Mouse (Mus musculus): ENCODE results near the gene Phf2. TPM values are rescaled to one million over a fixed set of nuclear protein-coding genes. Genes with fewer than 3 reads are reported as not detected.
A peak's percentile ranks its signal among the peaks of the same experiment; 100 is the strongest.

Phf2 gene
- polyA plus RNA-seq, 1 experiment from 2014 or later, result 10.2 TPM

- H3K4me2 ChIP-seq (ENCODE audit: low read length), result peak overlapping the region; percentile 67
- WGBS, result under 1% methylated on average over 36 of the region's 36 CpGs
- peak; percentile 99 for ATAC-seq
Measured at GRCm38 (mm10) chr13:48878534-48878933, 7.6 kb upstream of the Phf2 start.

GRCm38 (mm10) chr13:48877805-48878204 is 6.9 kb upstream of the Phf2 start:
- no peaks in the 10 kb centered on the region for H3K9me3 ChIP-seq (ENCODE audit: control insufficient read depth, low read length)
- no peaks in the 10 kb centered on the region for H3K27me3 ChIP-seq (replicated peaks; ENCODE audit: control insufficient read depth, insufficient read depth, low read length)
- H3K4me1 ChIP-seq (replicated peaks; ENCODE audit: control insufficient read depth, insufficient read depth, low read length), result peaks cover 6% of the 10 kb centered on the region
- H3K4me2 ChIP-seq (ENCODE audit: low read length), result peak overlapping the region; percentile 67
- peaks cover 10% of the 10 kb centered on the region for H3K36me3 ChIP-seq (ENCODE audit: control insufficient read depth, insufficient read depth)
- no peak for ATAC-seq
- H3K4me3 ChIP-seq (replicated peaks; ENCODE audit: low read length), result peak overlapping the region; percentile 43
- peak overlapping the region; percentile 66 for H3K9ac ChIP-seq (replicated peaks; ENCODE audit: low read depth, low read length)
- H3K27ac ChIP-seq (ENCODE audit: low read length), result no peak overlapping the region; the same call in 1 of the 2 replicates

More at GRCm38 (mm10) chr13:48878534-48878933, 7.6 kb upstream of the Phf2 start:
- H3K27ac ChIP-seq (ENCODE audit: low read length), result peak overlapping the region; percentile 77
- peak overlapping the region; percentile 66 for H3K9ac ChIP-seq (replicated peaks; ENCODE audit: low read depth, low read length)
- peak overlapping the region; percentile 43 for H3K4me3 ChIP-seq (replicated peaks; ENCODE audit: low read length)
- peaks cover 11% of the 10 kb centered on the region for H3K36me3 ChIP-seq (ENCODE audit: control insufficient read depth, insufficient read depth)
- H3K27me3 ChIP-seq (replicated peaks; ENCODE audit: control insufficient read depth, insufficient read depth, low read length), result no peaks in the 10 kb centered on the region
- no peaks in the 10 kb centered on the region for H3K9me3 ChIP-seq (ENCODE audit: control insufficient read depth, low read length)
- peaks cover 6% of the 10 kb centered on the region for H3K4me1 ChIP-seq (replicated peaks; ENCODE audit: control insufficient read depth, insufficient read depth, low read length)

- Histone ChIP-seq H3K27ac (ENCODE audit: low read length) (no peak overlapping the region), H3K9me3 (ENCODE audit: control insufficient read depth, low read length) (no peaks in the 10 kb centered on the region), H3K4me1 (replicated peaks; ENCODE audit: control insufficient read depth, insufficient read depth, low read length) (peaks cover 26% of the 10 kb centered on the region), H3K9ac (replicated peaks; ENCODE audit: low read depth, low read length) (no peak overlapping the region), H3K36me3 (ENCODE audit: control insufficient read depth, insufficient read depth) (no peaks in the 10 kb centered on the region), H3K27me3 (replicated peaks; ENCODE audit: control insufficient read depth, insufficient read depth, low read length) (no peaks in the 10 kb centered on the region), H3K4me2 (ENCODE audit: low read length) (no peak overlapping the region), H3K4me3 (replicated peaks; ENCODE audit: low read length) (no peak overlapping the region)
- 80% methylated on average over 5 of the region's 5 CpGs for WGBS
- no peak for ATAC-seq
Measured at GRCm38 (mm10) chr13:48872726-48873125, 1.8 kb upstream of the Phf2 start.

GRCm38 (mm10) chr13:48871887-48872606 is 1.1 kb upstream of the Phf2 start:
- H3K4me3 ChIP-seq (replicated peaks; ENCODE audit: low read length), result peak overlapping the region; percentile 63

GRCm38 (mm10) chr13:48869950-48870770 is 759 bp downstream of the Phf2 start:
- Histone ChIP-seq H3K4me2 (ENCODE audit: low read length) (peak overlapping the region; percentile 85), H3K27ac (ENCODE audit: low read length) (peak overlapping the region; percentile 78), H3K4me3 (replicated peaks; ENCODE audit: low read length) (peak overlapping the region; percentile 63), H3K4me1 (replicated peaks; ENCODE audit: control insufficient read depth, insufficient read depth, low read length) (peaks cover 33% of the 10 kb centered on the region), H3K27me3 (replicated peaks; ENCODE audit: control insufficient read depth, insufficient read depth, low read length) (no peaks in the 10 kb centered on the region), H3K9me3 (ENCODE audit: control insufficient read depth, low read length) (no peaks in the 10 kb centered on the region), H3K9ac (replicated peaks; ENCODE audit: low read depth, low read length) (peak overlapping the region; percentile 94), H3K36me3 (ENCODE audit: control insufficient read depth, insufficient read depth) (no peaks in the 10 kb centered on the region)
- WGBS, result under 1% methylated on average over 101 of the region's 102 CpGs
- peak; percentile 39 for ATAC-seq

More at GRCm38 (mm10) chr13:48871887-48872606, 1.1 kb upstream of the Phf2 start:
- Histone ChIP-seq H3K36me3 (ENCODE audit: control insufficient read depth, insufficient read depth) (no peaks in the 10 kb centered on the region), H3K27ac (ENCODE audit: low read length) (no peak overlapping the region), H3K9me3 (ENCODE audit: control insufficient read depth, low read length) (no peaks in the 10 kb centered on the region), H3K9ac (replicated peaks; ENCODE audit: low read depth, low read length) (peak overlapping the region; percentile 94), H3K4me1 (replicated peaks; ENCODE audit: control insufficient read depth, insufficient read depth, low read length) (peaks cover 31% of the 10 kb centered on the region), H3K27me3 (replicated peaks; ENCODE audit: control insufficient read depth, insufficient read depth, low read length) (no peaks in the 10 kb centered on the region), H3K4me2 (ENCODE audit: low read length) (peak overlapping the region; percentile 68)
- ATAC-seq, result no peak
- WGBS, result 65% methylated on average over 7 of the region's 7 CpGs

- WGBS, result 4% methylated on average over 5 of the region's 5 CpGs
- Histone ChIP-seq H3K27me3 (replicated peaks; ENCODE audit: control insufficient read depth, insufficient read depth, low read length) (no peaks in the 10 kb centered on the region), H3K9me3 (ENCODE audit: control insufficient read depth, low read length) (no peaks in the 10 kb centered on the region), H3K4me2 (ENCODE audit: low read length) (peak overlapping the region; percentile 85), H3K9ac (replicated peaks; ENCODE audit: low read depth, low read length) (peak overlapping the region; percentile 94), H3K4me3 (replicated peaks; ENCODE audit: low read length) (peak overlapping the region; percentile 63), H3K4me1 (replicated peaks; ENCODE audit: control insufficient read depth, insufficient read depth, low read length) (peaks cover 33% of the 10 kb centered on the region), H3K36me3 (ENCODE audit: control insufficient read depth, insufficient read depth) (no peaks in the 10 kb centered on the region), H3K27ac (ENCODE audit: low read length) (no peak overlapping the region)
- no peak for ATAC-seq
Measured at GRCm38 (mm10) chr13:48869600-48869949, 1.3 kb downstream of the Phf2 start.

- Histone ChIP-seq H3K27me3 (replicated peaks; ENCODE audit: control insufficient read depth, insufficient read depth, low read length) (no peaks in the 10 kb centered on the region), H3K4me1 (replicated peaks; ENCODE audit: control insufficient read depth, insufficient read depth, low read length) (peaks cover 33% of the 10 kb centered on the region), H3K36me3 (ENCODE audit: control insufficient read depth, insufficient read depth) (no peaks in the 10 kb centered on the region), H3K4me2 (ENCODE audit: low read length) (peak overlapping the region; percentile 85), H3K4me3 (replicated peaks; ENCODE audit: low read length) (peak overlapping the region; percentile 63), H3K9me3 (ENCODE audit: control insufficient read depth, low read length) (no peaks in the 10 kb centered on the region), H3K27ac (ENCODE audit: low read length) (no peak overlapping the region), H3K9ac (replicated peaks; ENCODE audit: low read depth, low read length) (peak overlapping the region; percentile 94)
- no peak for ATAC-seq
- WGBS, result 7% methylated on average over 5 of the region's 5 CpGs
Measured at GRCm38 (mm10) chr13:48869088-48869487, 1.8 kb downstream of the Phf2 start.

GRCm38 (mm10) chr13:48864673-48865356 is 6.1 kb downstream of the Phf2 start:
- no peak overlapping the region for H3K27ac ChIP-seq (ENCODE audit: low read length)
- no peaks in the 10 kb centered on the region for H3K36me3 ChIP-seq (ENCODE audit: control insufficient read depth, insufficient read depth)
- H3K27me3 ChIP-seq (replicated peaks; ENCODE audit: control insufficient read depth, insufficient read depth, low read length), result no peaks in the 10 kb centered on the region
- H3K4me1 ChIP-seq (replicated peaks; ENCODE audit: control insufficient read depth, insufficient read depth, low read length), result peaks cover 26% of the 10 kb centered on the region
- H3K4me3 ChIP-seq (replicated peaks; ENCODE audit: low read length), result no peak overlapping the region
- no peaks in the 10 kb centered on the region for H3K9me3 ChIP-seq (ENCODE audit: control insufficient read depth, low read length)
- WGBS, result 77% methylated on average over 12 of the region's 12 CpGs
- no peak overlapping the region for H3K9ac ChIP-seq (replicated peaks; ENCODE audit: low read depth, low read length)
- H3K4me2 ChIP-seq (ENCODE audit: low read length), result no peak overlapping the region
- no peak for ATAC-seq

- 80% methylated on average over 9 of the region's 9 CpGs for WGBS
- H3K4me1 ChIP-seq (replicated peaks; ENCODE audit: control insufficient read depth, insufficient read depth, low read length), result peaks cover 16% of the 10 kb centered on the region
- no peak overlapping the region for H3K4me3 ChIP-seq (replicated peaks; ENCODE audit: low read length)
Measured at GRCm38 (mm10) chr13:48863556-48863955, 7.4 kb downstream of the Phf2 start.

More at GRCm38 (mm10) chr13:48863556-48863955, 7.4 kb downstream of the Phf2 start:
- H3K27ac ChIP-seq (ENCODE audit: low read length), result no peak overlapping the region
- no peak overlapping the region for H3K4me2 ChIP-seq (ENCODE audit: low read length)
- no peak overlapping the region for H3K9ac ChIP-seq (replicated peaks; ENCODE audit: low read depth, low read length)
- no peaks in the 10 kb centered on the region for H3K27me3 ChIP-seq (replicated peaks; ENCODE audit: control insufficient read depth, insufficient read depth, low read length)
- H3K36me3 ChIP-seq (ENCODE audit: control insufficient read depth, insufficient read depth), result no peaks in the 10 kb centered on the region
- no peak for ATAC-seq
- no peaks in the 10 kb centered on the region for H3K9me3 ChIP-seq (ENCODE audit: control insufficient read depth, low read length)

Measured in forebrain, embryonic 16.5 days (tissue).